Mouse (Mus musculus): ENCODE measurements around the gene Pqlc2.

DNA sequence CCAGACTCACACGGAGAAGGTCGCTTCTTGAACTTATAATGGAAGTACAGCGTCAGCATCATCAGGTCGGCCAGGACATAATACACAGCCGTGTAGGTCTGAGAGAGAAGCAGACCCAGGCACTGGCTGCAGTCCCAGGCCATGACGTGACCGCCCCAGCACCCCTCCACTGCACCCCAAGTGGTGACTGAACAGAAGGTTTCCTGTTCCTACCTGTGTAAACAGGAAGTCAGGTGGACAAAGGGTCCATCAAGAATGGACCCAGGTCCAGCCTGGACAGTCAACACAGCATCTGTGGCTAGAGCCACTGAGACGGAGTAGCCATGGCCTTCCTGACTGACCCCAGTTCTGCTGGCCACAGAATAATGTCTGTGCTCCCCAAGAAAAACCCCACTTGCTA is 8.7 kb downstream of the Pqlc2 start:
- TF ChIP-seq POLR2A (IDR thresholded peaks at IDR 0.05; ENCODE audit: insufficient read length, low read depth) (no peak), MYOG (IDR thresholded peaks at IDR 0.05; ENCODE audit: control insufficient read depth in 1 of 3, insufficient read depth in 1 of 3, insufficient read length in 2 of 3, low read depth in 2 of 3) (no peak), MAX (IDR thresholded peaks at IDR 0.05; ENCODE audit: low read depth) (no peak), TCF12 (IDR thresholded peaks at IDR 0.05; ENCODE audit: insufficient read depth, poor library complexity, severe bottlenecking) (no peak), POLR2AphosphoS2 (IDR thresholded peaks at IDR 0.05; ENCODE audit: insufficient read length, low read depth) (no peak)

Data from myocyte (in vitro differentiated cells).